Mouse (Mus musculus): Measurements from ENCODE around the gene Ssu2.

Gene Ssu2

GRCm38 (mm10) chr6:112339016-112339415 is 48.8 kb downstream of the Ssu2 start:
- DNase-seq, result no peak

- DNase-seq, result no peak
Observed at GRCm38 (mm10) chr6:112337667-112338066, 50.2 kb downstream of the Ssu2 start.

- no peak for DNase-seq
Observed at GRCm38 (mm10) chr6:112333930-112334329, 53.9 kb downstream of the Ssu2 start.

GRCm38 (mm10) chr6:112331223-112331598 is 56.6 kb downstream of the Ssu2 start:
- DNase-seq, result no peak

GRCm38 (mm10) chr6:112330520-112331222 is 57.2 kb downstream of the Ssu2 start:
- DNase-seq, result no peak

- DNase-seq, result no peak
Observed at GRCm38 (mm10) chr6:112327793-112328192, 60.0 kb downstream of the Ssu2 start.

- no peak for DNase-seq
Observed at GRCm38 (mm10) chr6:112325213-112325612, 62.6 kb downstream of the Ssu2 start.

GRCm38 (mm10) chr6:112322916-112323315 is 64.9 kb downstream of the Ssu2 start:
- DNase-seq, result no peak

GRCm38 (mm10) chr6:112320679-112321078 is 67.1 kb downstream of the Ssu2 start:
- no peak for DNase-seq

GRCm38 (mm10) chr6:112319449-112319848 is 68.4 kb downstream of the Ssu2 start:
- no peak for DNase-seq

GRCm38 (mm10) chr6:112311385-112311784 is 76.4 kb downstream of the Ssu2 start:
- no peak for DNase-seq

GRCm38 (mm10) chr6:112309330-112309938 is 78.4 kb downstream of the Ssu2 start:
- peak; percentile 24 for DNase-seq
